Mouse (Mus musculus) kidney, postnatal 36 days (tissue): Measurements from ENCODE around the gene Cobl.

Experiments used
- DNase-seq, 2 experiments: peaks; one replicate each; pipeline ENCODE4 v3.0.0; 2021 to 2022; ENCODE audit warnings: mixed read lengths in 2 of 2

Gene Cobl

GRCm38 (mm10) chr11:12208574-12208973 is 256.2 kb downstream of the Cobl start:
- no peak for DNase-seq

GRCm38 (mm10) chr11:12205201-12206161 is 259.3 kb downstream of the Cobl start:
- DNase-seq, result no peak

- DNase-seq, result no peak
These were observed 265.3 kb downstream of the Cobl start for GRCm38 (mm10) chr11:12199441-12199840.

GRCm38 (mm10) chr11:12198700-12199349 is 265.9 kb downstream of the Cobl start:
- DNase-seq, result no peak

- DNase-seq, result no peak
These were observed 266.7 kb downstream of the Cobl start for GRCm38 (mm10) chr11:12198017-12198416.

- DNase-seq, result no peak
These were observed 267.2 kb downstream of the Cobl start for GRCm38 (mm10) chr11:12197542-12197941.

GRCm38 (mm10) chr11:12195390-12195789 is 269.4 kb downstream of the Cobl start:
- peak in 1 of 2 experiments; percentile 6 for DNase-seq

- no peak for DNase-seq
These were observed 271.4 kb downstream of the Cobl start for GRCm38 (mm10) chr11:12193369-12193768.

- DNase-seq, result no peak
These were observed 273.4 kb downstream of the Cobl start for GRCm38 (mm10) chr11:12191386-12191785.

- no peak for DNase-seq
These were observed 274.3 kb downstream of the Cobl start for GRCm38 (mm10) chr11:12190417-12190816.
